Mouse (Mus musculus) gonadal fat pad, adult 2 months (tissue): Measurements from ENCODE around the gene Arv1. TPM values are rescaled to one million over a fixed set of nuclear protein-coding genes. Genes with fewer than 3 reads are reported as not detected.

Experiments used
- DNase-seq: peaks from one replicate; pipeline ENCODE4 v3.0.0-alpha.2; 2012; ENCODE audit warnings: low read depth
- polyA plus RNA-seq: library from polyadenylated mRNA; depleted of rRNA; stranded (reverse); fragments of >200 nt; gene quantifications from 2 replicates; pipeline ENCODE4 v1.2.3, GENCODE M21; 2012

Gene Arv1
- polyA plus RNA-seq, 1 experiment = 18.3 TPM

- DNase-seq = no peak
These were observed 2.4 kb downstream of the Arv1 start for GRCm38 (mm10) chr8:124724301-124724700.

- DNase-seq = no peak
These were observed 10.9 kb downstream of the Arv1 start for GRCm38 (mm10) chr8:124732828-124733227.

- no peak for DNase-seq
These were observed 13.5 kb downstream of the Arv1 start for GRCm38 (mm10) chr8:124735371-124735911.

- DNase-seq = no peak
These were observed 17.3 kb downstream of the Arv1 start for GRCm38 (mm10) chr8:124739268-124739667.

GRCm38 (mm10) chr8:124746661-124747060, 24.7 kb downstream of the Arv1 start:
- no peak for DNase-seq

- no peak for DNase-seq
These were observed 29.3 kb downstream of the Arv1 start for GRCm38 (mm10) chr8:124751191-124751590.

GRCm38 (mm10) chr8:124751709-124752173, 29.8 kb downstream of the Arv1 start, which contains the start of gene Fam89a:
Gene Fam89a, minus strand, starts transcription at chr8:124751832.
- DNase-seq = no peak

GRCm38 (mm10) chr8:124752325-124752862, 30.5 kb downstream of the Arv1 start:
- DNase-seq = no peak

- no peak for DNase-seq
These were observed 32.3 kb downstream of the Arv1 start for GRCm38 (mm10) chr8:124754101-124754791.

- no peak for DNase-seq
These were observed 32.9 kb downstream of the Arv1 start for GRCm38 (mm10) chr8:124754792-124755190.

GRCm38 (mm10) chr8:124755481-124755880, 33.5 kb downstream of the Arv1 start:
- DNase-seq = no peak

- DNase-seq = no peak
These were observed 34.2 kb downstream of the Arv1 start for GRCm38 (mm10) chr8:124756153-124756552.

GRCm38 (mm10) chr8:124756601-124757000, 34.7 kb downstream of the Arv1 start:
- no peak for DNase-seq

GRCm38 (mm10) chr8:124758544-124758943, 36.6 kb downstream of the Arv1 start:
- DNase-seq = no peak

- DNase-seq = no peak
These were observed 41.1 kb downstream of the Arv1 start for GRCm38 (mm10) chr8:124763061-124763460.

GRCm38 (mm10) chr8:124772389-124772788, 50.5 kb downstream of the Arv1 start:
- DNase-seq = no peak

- no peak for DNase-seq
These were observed 53.8 kb downstream of the Arv1 start for GRCm38 (mm10) chr8:124775695-124776094.

- DNase-seq = no peak
These were observed 58.3 kb downstream of the Arv1 start for GRCm38 (mm10) chr8:124780236-124780635.

- no peak for DNase-seq
These were observed 60.5 kb downstream of the Arv1 start for GRCm38 (mm10) chr8:124782431-124782830.

GRCm38 (mm10) chr8:124783228-124783627, 61.3 kb downstream of the Arv1 start:
- no peak for DNase-seq
